Mouse (Mus musculus): ENCODE data around the gene Eif2b1. TPM values are rescaled to one million over a fixed set of nuclear protein-coding genes. Genes with fewer than 3 reads are reported as not detected.

Eif2b1 gene
- polyA plus RNA-seq (2012; rRNA removed; ENCODE audit: low replicate concordance) = 14.8 and 24.7 TPM in 2 replicates

GRCm38 (mm10) chr5:124578633-124579317, at the start of gene Eif2b1, which contains the start of gene Gtf2h3:
Eif2b1 (minus strand) TSS chr5:124579131.
Gtf2h3 (plus strand) TSS chr5:124579140.

DNA sequence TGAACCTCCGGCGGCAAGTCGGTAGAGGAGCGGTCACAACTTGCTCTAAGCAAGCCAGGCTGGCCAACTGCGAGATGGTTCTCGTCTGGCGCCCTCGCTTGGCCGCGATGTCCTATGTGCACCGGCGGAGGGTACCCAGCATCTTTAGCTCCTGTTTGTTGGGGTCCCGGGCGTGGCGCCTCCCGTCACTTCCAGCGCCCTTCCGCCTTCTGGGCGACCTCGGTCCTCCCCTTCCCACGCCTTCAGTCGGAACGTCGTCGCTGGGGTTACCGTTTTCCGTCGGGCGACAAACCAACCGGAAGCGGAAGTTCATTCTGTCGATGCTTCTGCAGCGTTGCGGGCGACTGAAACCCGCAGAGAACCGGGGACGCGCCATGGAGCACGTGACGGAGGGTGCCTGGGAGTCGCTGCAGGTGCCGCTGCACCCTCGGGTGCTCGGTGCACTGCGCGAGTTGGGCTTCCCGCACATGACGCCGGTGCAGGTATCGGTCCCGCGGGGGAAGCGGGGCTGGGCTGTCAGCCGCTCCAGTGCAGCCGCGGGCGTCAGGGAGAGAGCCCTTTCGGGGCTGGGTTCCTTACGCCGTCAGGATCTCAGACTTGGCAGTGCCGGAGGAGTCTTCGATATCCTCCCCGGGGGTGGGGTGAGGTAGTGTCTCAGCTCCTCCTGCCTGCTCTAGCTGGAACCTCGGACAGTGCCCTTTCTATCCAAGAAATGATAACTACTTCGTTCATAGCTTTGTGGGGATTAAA, 26.2 kb downstream of the Eif2b1 start, which contains the start of gene Ddx55:
Gene Ddx55, plus strand, starts transcription at position 307 of the 750 bp plus-strand sequence.

GRCm38 (mm10) chr5:124540383-124540786, 38.5 kb downstream of the Eif2b1 start, which contains the start of gene Tmed2:
Tmed2 (plus strand) TSS chr5:124540695.

GRCm38 (mm10) chr5:124530655-124531582, 48.0 kb downstream of the Eif2b1 start, which contains the start of gene Rilpl1:
Rilpl1 (minus strand) TSS chr5:124531391.

Other genes starting within 250 kb of the Eif2b1 start
- 125 and 162 TPM in 2 replicates for gene Cdk2ap1, start 216.0 kb downstream of the Eif2b1 start, polyA plus RNA-seq (2012; rRNA removed; ENCODE audit: low replicate concordance)
- gene Sbno1, start 153.1 kb downstream of the Eif2b1 start, polyA plus RNA-seq (2012; rRNA removed; ENCODE audit: low replicate concordance) = 12.5 and 20.0 TPM in 2 replicates
- 54.7 and 64.3 TPM in 2 replicates for gene Kmt5a, start 139.2 kb downstream of the Eif2b1 start, polyA plus RNA-seq (2012; rRNA removed; ENCODE audit: low replicate concordance)
- 21.9 and 44.9 TPM in 2 replicates for gene Rilpl2, start 100.8 kb downstream of the Eif2b1 start, polyA plus RNA-seq (2012; rRNA removed; ENCODE audit: low replicate concordance)
- gene Snrnp35, start 96.0 kb downstream of the Eif2b1 start, polyA plus RNA-seq (2012; rRNA removed; ENCODE audit: low replicate concordance) = 2.0 and 2.4 TPM in 2 replicates
- 9.8 and 16.8 TPM in 2 replicates for gene Rilpl1, start 47.7 kb downstream of the Eif2b1 start, polyA plus RNA-seq (2012; rRNA removed; ENCODE audit: low replicate concordance)
- gene Tmed2, start 38.4 kb downstream of the Eif2b1 start, polyA plus RNA-seq (2012; rRNA removed; ENCODE audit: low replicate concordance) = 117 and 209 TPM in 2 replicates
- 13.5 and 15.8 TPM in 2 replicates for gene Ddx55, start 26.3 kb downstream of the Eif2b1 start, polyA plus RNA-seq (2012; rRNA removed; ENCODE audit: low replicate concordance)
- gene Gtf2h3, start within 50 bp of the Eif2b1 start, polyA plus RNA-seq (2012; rRNA removed; ENCODE audit: low replicate concordance) = 32.1 and 61.1 TPM in 2 replicates
- 56.2 and 58.1 TPM in 2 replicates for gene Atp6v0a2, start 49.4 kb upstream of the Eif2b1 start, polyA plus RNA-seq (2012; rRNA removed; ENCODE audit: low replicate concordance)
- gene Dnah10, start 146.0 kb upstream of the Eif2b1 start, polyA plus RNA-seq (2012; rRNA removed; ENCODE audit: low replicate concordance) = 0.09 and 0.11 TPM in 2 replicates